Mouse (Mus musculus) spleen, embryonic (tissue): ENCODE results near the gene Cacna2d2.
"Not testable (repeated sequence)": the region's sequence is repeated elsewhere in the genome, so short reads cannot be mapped to it uniquely, and the experiment has no call there.

Experiments
- CTCF ChIA-PET: fragments of 350-600 bp; sonication (Branson Sonifier 250); formaldehyde crosslinking; loops from one replicate; lab custom pipeline; 2022; lab: Charles Lee

The Cacna2d2 gene

GRCm38 (mm10) chr9:107552690-107553393 lies 153.4 kb downstream of the Cacna2d2 start:
- CTCF ChIA-PET, result no interaction called here

DNA sequence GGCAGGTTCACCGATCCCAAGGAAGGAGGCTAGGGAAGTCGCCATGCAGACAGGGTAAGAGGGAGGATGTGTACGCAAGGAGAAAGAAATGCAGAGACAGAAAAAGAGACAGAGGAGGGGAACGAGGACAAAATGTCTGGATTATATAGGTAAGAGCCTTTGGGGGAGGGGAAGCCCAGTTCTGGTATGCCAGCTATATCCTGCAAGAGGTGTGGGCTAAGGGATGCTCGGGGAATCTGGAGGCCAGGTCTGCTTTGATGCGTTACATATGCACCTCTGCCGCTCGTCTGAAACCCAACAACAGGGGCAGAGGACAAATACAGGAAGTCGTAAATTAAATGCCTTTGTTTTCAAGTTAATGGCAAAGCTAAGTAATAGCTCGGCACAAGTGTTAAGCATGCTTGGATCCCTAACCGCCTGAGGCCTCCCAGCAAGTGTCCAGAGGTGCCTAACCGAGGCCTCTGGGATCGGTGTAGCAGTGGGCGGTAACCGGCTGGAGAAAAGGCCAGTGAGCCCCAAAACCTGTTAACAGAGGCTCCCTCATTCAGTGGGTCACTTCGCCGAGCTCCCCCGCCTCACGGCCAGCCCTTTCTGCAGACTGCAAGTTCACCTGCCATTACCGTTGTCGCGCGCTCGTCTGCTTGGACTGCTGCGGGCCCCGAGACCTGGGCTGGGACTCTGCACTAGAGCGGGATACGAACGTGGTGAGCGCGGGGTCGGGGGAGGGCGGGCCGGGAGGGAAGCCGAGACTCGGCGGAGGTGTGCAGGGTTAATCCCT lies 154.3 kb downstream of the Cacna2d2 start:
- CTCF ChIA-PET, result interaction anchor here (0.7 kb wide), 1 partner anchor 10 kb away, joined by 5 read pairs; no protein-coding TSS in a partner anchor

GRCm38 (mm10) chr9:107554319-107554825 lies 155.0 kb downstream of the Cacna2d2 start:
- CTCF ChIA-PET, result no interaction called here

DNA sequence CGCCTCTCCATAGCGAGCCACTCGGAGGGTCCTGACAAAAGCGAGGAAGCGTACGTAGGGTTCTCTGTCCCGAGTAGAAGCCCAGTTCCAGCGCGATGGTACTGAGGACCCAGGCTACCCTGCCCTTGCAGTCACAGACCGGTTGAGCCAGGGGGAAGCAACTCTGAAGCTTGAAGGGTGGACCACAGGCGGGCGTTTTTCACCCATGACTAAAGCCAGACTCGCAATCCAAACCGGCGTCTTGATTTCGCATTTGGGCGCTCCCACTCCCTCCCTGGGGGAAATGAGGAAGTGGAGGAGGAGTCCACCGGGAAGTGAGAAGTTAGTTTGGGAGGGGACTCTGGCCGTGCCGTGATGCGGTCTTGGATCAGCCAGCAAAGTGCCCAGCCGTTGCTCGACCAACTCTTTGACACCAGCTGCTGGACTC lies 155.6 kb downstream of the Cacna2d2 start:
- CTCF ChIA-PET, result no interaction called here

DNA sequence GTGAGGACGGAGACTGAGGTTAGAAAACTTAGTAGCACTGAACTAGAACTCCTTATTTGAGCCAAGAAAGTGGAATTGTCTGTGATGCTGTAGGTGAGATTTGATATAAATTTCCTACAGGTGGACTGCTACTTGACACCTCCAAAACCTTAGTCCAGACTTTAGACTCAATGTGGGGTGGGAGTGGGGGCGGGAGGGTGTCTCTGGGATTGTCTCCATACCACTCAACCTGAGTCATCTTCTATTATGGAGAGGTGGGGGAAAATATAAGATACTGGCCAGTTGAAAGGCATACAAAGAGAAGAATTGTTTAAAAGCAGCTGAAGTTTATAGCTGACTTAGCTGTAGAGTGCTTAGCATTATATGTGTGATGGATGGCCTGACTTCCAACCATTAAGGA lies 156.3 kb downstream of the Cacna2d2 start:
- CTCF ChIA-PET, result interaction anchor here (1.1 kb wide), 1 partner anchor 9 kb away, joined by 4 read pairs; no protein-coding TSS in a partner anchor

GRCm38 (mm10) chr9:107556346-107556745 lies 156.9 kb downstream of the Cacna2d2 start:
- CTCF ChIA-PET, result interaction anchor here (0.8 to 1.1 kb wide), 2 partner anchors 9 kb away, joined by 3 to 4 read pairs; no protein-coding TSS in a partner anchor

DNA sequence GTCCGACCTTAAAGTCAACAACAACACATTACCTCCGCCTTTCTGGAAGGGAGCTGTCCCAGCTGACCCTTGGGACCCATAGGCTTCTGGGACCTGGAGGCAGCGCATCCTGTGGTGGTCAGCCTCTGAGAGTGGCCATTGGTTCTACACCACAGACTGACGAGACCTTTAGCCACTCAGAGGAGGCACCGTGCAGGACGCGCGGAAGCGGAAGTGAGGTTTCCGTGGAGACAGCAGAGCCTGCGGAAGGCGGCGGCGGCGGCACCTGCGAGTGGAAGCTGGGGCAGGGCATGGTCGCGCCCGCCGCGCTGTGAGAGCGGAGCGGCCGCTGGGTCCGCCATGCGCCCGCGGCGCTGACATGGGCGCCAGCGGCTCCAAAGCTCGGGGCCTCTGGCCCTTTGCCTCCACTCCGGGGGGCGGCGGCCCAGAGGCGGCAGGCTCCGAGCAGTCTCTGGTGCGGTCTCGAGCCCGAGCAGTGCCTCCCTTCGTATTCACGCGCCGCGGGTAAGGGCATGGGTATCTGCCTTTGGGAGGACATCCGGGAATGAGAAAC lies 163.7 kb downstream of the Cacna2d2 start, which contains the start of gene Tusc2:
Gene Tusc2 (plus strand): TSS at position 227 of the 553 bp plus-strand sequence.
- CTCF ChIA-PET, result interaction anchor here (1.0 to 1.1 kb wide), 2 partner anchors 13 to 20 kb away, joined by 3 read pairs; no protein-coding TSS in a partner anchor

GRCm38 (mm10) chr9:107565556-107565955 lies 166.1 kb downstream of the Cacna2d2 start:
- CTCF ChIA-PET, result interaction anchor here (0.6 to 1.3 kb wide), 4 partner anchors 9 to 112 kb away, joined by 3 to 4 read pairs (median 4); partner anchors contain the start of gene Naa80

- CTCF ChIA-PET, result interaction anchor here (0.8 kb wide), 2 partner anchors 9 to 22 kb away, joined by 3 to 4 read pairs; no protein-coding TSS in a partner anchor
Measured at GRCm38 (mm10) chr9:107566041-107566709, 166.8 kb downstream of the Cacna2d2 start.

- CTCF ChIA-PET, result interaction anchor here (0.8 kb wide), 1 partner anchor 22 kb away, joined by 4 read pairs; no protein-coding TSS in a partner anchor
Measured at GRCm38 (mm10) chr9:107566855-107567254, 167.4 kb downstream of the Cacna2d2 start.

- CTCF ChIA-PET, result no interaction called here
Measured at GRCm38 (mm10) chr9:107567702-107568319, 168.4 kb downstream of the Cacna2d2 start, which contains the start of gene Hyal2. Hyal2 (plus strand) TSS chr9:107567945.

- CTCF ChIA-PET, result no interaction called here
Measured at GRCm38 (mm10) chr9:107568331-107569261, 169.2 kb downstream of the Cacna2d2 start.

- CTCF ChIA-PET, result interaction anchor here (0.8 kb wide), 1 partner anchor 144 kb away, joined by 3 read pairs; no protein-coding TSS in a partner anchor
Measured at GRCm38 (mm10) chr9:107569270-107569669, 169.9 kb downstream of the Cacna2d2 start.

GRCm38 (mm10) chr9:107570016-107570415 lies 170.6 kb downstream of the Cacna2d2 start:
- CTCF ChIA-PET, result interaction anchor here (0.8 kb wide), 1 partner anchor 144 kb away, joined by 3 read pairs; no protein-coding TSS in a partner anchor

- CTCF ChIA-PET, result no interaction called here
Measured at GRCm38 (mm10) chr9:107570845-107571244, 171.4 kb downstream of the Cacna2d2 start.

DNA sequence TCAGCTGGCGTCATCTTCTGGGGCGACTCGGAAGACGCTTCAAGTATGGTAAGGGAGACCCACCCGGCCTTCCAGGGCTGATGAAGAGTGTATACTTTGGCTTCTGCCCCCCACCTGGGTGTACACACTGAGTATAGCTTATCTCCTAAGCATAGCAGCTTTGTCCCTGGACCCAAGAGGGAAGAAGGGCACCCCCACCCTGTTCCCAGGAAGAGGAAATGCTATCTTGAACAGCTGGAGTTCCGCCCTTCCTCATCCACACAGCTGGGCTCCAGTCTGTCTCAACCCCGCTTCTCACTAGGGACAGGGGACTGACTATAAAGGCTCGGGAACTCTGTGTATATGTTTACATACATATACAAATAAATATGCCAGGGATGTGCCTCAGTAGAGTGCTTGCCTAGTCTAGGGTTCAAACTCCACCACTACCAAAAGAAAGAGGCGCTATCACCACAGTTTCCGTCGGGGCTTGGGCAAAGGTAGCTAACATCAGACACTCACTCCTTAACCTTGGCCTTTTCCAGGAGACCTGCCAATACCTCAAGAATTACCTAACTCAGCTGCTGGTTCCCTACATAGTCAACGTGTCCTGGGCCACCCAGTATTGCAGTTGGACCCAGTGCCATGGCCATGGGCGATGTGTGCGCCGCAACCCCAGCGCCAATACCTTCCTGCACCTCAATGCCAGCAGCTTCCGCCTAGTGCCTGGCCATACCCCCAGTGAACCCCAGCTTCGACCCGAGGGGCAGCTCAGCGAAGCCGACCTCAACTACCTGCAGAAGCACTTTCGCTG lies 172.3 kb downstream of the Cacna2d2 start:
- CTCF ChIA-PET, result no interaction called here

DNA sequence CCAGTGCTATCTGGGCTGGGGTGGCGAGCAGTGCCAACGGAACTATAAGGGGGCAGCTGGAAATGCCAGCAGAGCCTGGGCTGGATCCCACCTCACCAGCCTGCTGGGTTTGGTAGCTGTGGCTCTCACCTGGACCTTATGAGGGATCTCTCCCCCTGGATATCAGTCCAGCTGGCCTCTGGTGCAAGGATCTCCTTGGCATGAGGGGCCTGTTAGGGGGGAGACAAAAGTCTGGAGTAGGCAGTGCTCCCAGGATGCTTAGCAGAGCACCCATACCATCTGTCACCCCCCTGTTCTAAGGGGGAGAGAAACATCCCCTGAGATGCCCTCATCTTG lies 172.9 kb downstream of the Cacna2d2 start:
- CTCF ChIA-PET, result interaction anchor here (0.7 kb wide), 2 partner anchors 7 to 1095 kb away, joined by 3 to 12 read pairs; no protein-coding TSS in a partner anchor

GRCm38 (mm10) chr9:107573774-107574173 lies 174.4 kb downstream of the Cacna2d2 start:
- CTCF ChIA-PET, result not testable (repeated sequence)
